Mouse (Mus musculus) CH12F3 (cell line): ENCODE data around the gene Alg5.
"Not testable (repeated sequence)": the region's sequence is repeated elsewhere in the genome, so short reads cannot be mapped to it uniquely, and the experiment has no call there.

Source experiments
- in situ Hi-C: fragments of 300-500 bp; cut with MboI; formaldehyde crosslinking; loops from 2 replicates; pipeline ENCODE4 v1.14.3; 2020; ENCODE audit warnings: low sequenced_read_pairs

Alg5 gene

GRCm38 (mm10) chr3:54736101-54736927 lies 975 bp downstream of the Alg5 start:
- in situ Hi-C loops: no loop called here

GRCm38 (mm10) chr3:54737317-54737716 lies 2.0 kb downstream of the Alg5 start:
- in situ Hi-C loops: no loop called here

- in situ Hi-C loops: no loop called here
Measured at GRCm38 (mm10) chr3:54741965-54742364, 6.6 kb downstream of the Alg5 start.

- in situ Hi-C loops: no loop called here
Measured at GRCm38 (mm10) chr3:54745799-54746198, 10.5 kb downstream of the Alg5 start.

- in situ Hi-C loops: no loop called here
Measured at GRCm38 (mm10) chr3:54753411-54753810, 18.1 kb downstream of the Alg5 start.

GRCm38 (mm10) chr3:54755145-54756041 lies 20.1 kb downstream of the Alg5 start, which contains the start of gene Smad9:
Smad9 (plus strand) TSS chr3:54755582.
- in situ Hi-C loops: no loop called here

- in situ Hi-C loops: no loop called here
Measured at GRCm38 (mm10) chr3:54756058-54756457, 20.7 kb downstream of the Alg5 start.

GRCm38 (mm10) chr3:54757446-54757845 lies 22.1 kb downstream of the Alg5 start:
- in situ Hi-C loops: no loop called here

- in situ Hi-C loops: no loop called here
Measured at GRCm38 (mm10) chr3:54759211-54759610, 23.9 kb downstream of the Alg5 start.

GRCm38 (mm10) chr3:54760321-54761115 lies 25.2 kb downstream of the Alg5 start:
- in situ Hi-C loops: no loop called here

GRCm38 (mm10) chr3:54761258-54761657 lies 25.9 kb downstream of the Alg5 start:
- in situ Hi-C loops: no loop called here

- in situ Hi-C loops: no loop called here
Measured at GRCm38 (mm10) chr3:54764418-54764817, 29.1 kb downstream of the Alg5 start.

- in situ Hi-C loops: not testable (repeated sequence)
Measured at GRCm38 (mm10) chr3:54765521-54765920, 30.2 kb downstream of the Alg5 start.

GRCm38 (mm10) chr3:54766034-54766433 lies 30.7 kb downstream of the Alg5 start:
- in situ Hi-C loops: no loop called here

GRCm38 (mm10) chr3:54766811-54767210 lies 31.5 kb downstream of the Alg5 start:
- in situ Hi-C loops: no loop called here

GRCm38 (mm10) chr3:54768592-54768991 lies 33.3 kb downstream of the Alg5 start:
- in situ Hi-C loops: no loop called here

GRCm38 (mm10) chr3:54769349-54770275 lies 34.3 kb downstream of the Alg5 start:
- in situ Hi-C loops: no loop called here

- in situ Hi-C loops: no loop called here
Measured at GRCm38 (mm10) chr3:54773613-54774012, 38.3 kb downstream of the Alg5 start.

- in situ Hi-C loops: no loop called here
Measured at GRCm38 (mm10) chr3:54775989-54776631, 40.8 kb downstream of the Alg5 start.
